Mouse (Mus musculus) neural tube, embryonic 11.5 days (tissue): Measurements from ENCODE around the gene Vmn1r196. TPM values are rescaled to one million over a fixed set of nuclear protein-coding genes. Genes with fewer than 3 reads are reported as not detected.

ENCODE experiments used
- ATAC-seq: fragments of 200-750 bp; cut with Nextera tagmentation; 2 replicates; pipeline ENCODE4 v1.8.0; 2017; ENCODE audit warnings: moderate number of reproducible peaks, mild to moderate bottlenecking, moderate TSS enrichment, moderate library complexity; ENCODE audit not compliant: insufficient read depth, low FRiP score, low TSS enrichment
- DNase-seq: peaks from one replicate; pipeline ENCODE4 v3.0.0-alpha.2; 2015; ENCODE audit warnings: low spot score
- H3K27ac ChIP-seq: fragments of 300-500 bp; sonication (generic); 2 replicates; pipeline ENCODE4 v1.5.1; 2014; ENCODE audit warnings: low read depth, mild to moderate bottlenecking, low read length
- H3K27me3 ChIP-seq: fragments of 300-500 bp; sonication (generic); 2 replicates; pipeline ENCODE4 v1.6.1; 2014; ENCODE audit warnings: mild to moderate bottlenecking, low read length, mixed read lengths; ENCODE audit not compliant: control insufficient read depth, insufficient read depth
- H3K36me3 ChIP-seq: fragments of 300-500 bp; sonication (generic); 2 replicates; pipeline ENCODE4 v1.6.1; 2014; ENCODE audit warnings: mild to moderate bottlenecking, low read length, moderate library complexity, mixed read lengths; ENCODE audit not compliant: control insufficient read depth, insufficient read depth
- H3K4me1 ChIP-seq: fragments of 300-500 bp; sonication (generic); 2 replicates; pipeline ENCODE4 v1.6.1; 2014; ENCODE audit warnings: low read length, mixed read lengths; ENCODE audit not compliant: control insufficient read depth, insufficient read depth
- H3K4me2 ChIP-seq: fragments of 300-500 bp; sonication (generic); 2 replicates; pipeline ENCODE4 v1.6.1; 2014; ENCODE audit warnings: low read depth, mild to moderate bottlenecking, moderate library complexity
- H3K4me3 ChIP-seq: fragments of 300-500 bp; sonication (generic); 2 replicates; pipeline ENCODE4 v1.5.1; 2014; ENCODE audit warnings: low read depth, low read length
- H3K9ac ChIP-seq: fragments of 300-500 bp; sonication (generic); 2 replicates; pipeline ENCODE4 v1.6.1; 2014; ENCODE audit warnings: mild to moderate bottlenecking, low read length
- H3K9me3 ChIP-seq: fragments of 300-500 bp; sonication (generic); 2 replicates; pipeline ENCODE4 v1.6.1; 2016; ENCODE audit warnings: low read length; ENCODE audit not compliant: control insufficient read depth
- WGBS: fragments of 180-500 bp; shearing (Covaris S2); extraction: QIAGEN DNeasy Blood & Tissue Kit; methylation state at CpG from one replicate; pipeline ENCODE4 v1.1.7; 2014; 5-methylcytosine and 5-hydroxymethylcytosine counted together
- polyA plus RNA-seq: library from polyadenylated mRNA; unstranded; fragments of >200 nt; fragmentation: Nextera tagmentation; extraction: Ambion mirVana; gene quantifications from 2 replicates; pipeline ENCODE4 v1.2.1, GENCODE M21; 2014

The Vmn1r196 gene
- polyA plus RNA-seq, 1 experiment from 2014 or later, result not detected

- Histone ChIP-seq H3K9me3 (no peaks in the 10 kb centered on the region), H3K36me3 (no peaks in the 10 kb centered on the region), H3K27ac (no peak within 1 kb of the TSS), H3K4me1 (no peaks in the 10 kb centered on the region), H3K4me3 (no peak within 1 kb of the TSS), H3K9ac (no peak within 1 kb of the TSS), H3K27me3 (no peaks in the 10 kb centered on the region), H3K4me2 (no peak within 1 kb of the TSS)
- ATAC-seq (no peak), DNase-seq (no peak)
These were observed 34.6 kb downstream of the Vmn1r196 start, which contains the start of gene Vmn1r197 for GRCm38 (mm10) chr13:22324289-22324688. Gene Vmn1r197, plus strand, starts transcription at chr13:22324589.

- ATAC-seq (no peak), DNase-seq (no peak)
- H3K4me2 ChIP-seq, result no peak overlapping the region
- H3K27ac ChIP-seq, result no peak overlapping the region
- no peaks in the 10 kb centered on the region for H3K36me3 ChIP-seq
- H3K4me1 ChIP-seq, result no peaks in the 10 kb centered on the region
- H3K9me3 ChIP-seq, result no peaks in the 10 kb centered on the region
- WGBS, result 74% methylated on average over 2 of the region's 2 CpGs
- no peak overlapping the region for H3K4me3 ChIP-seq
- no peak overlapping the region for H3K9ac ChIP-seq
- no peaks in the 10 kb centered on the region for H3K27me3 ChIP-seq
These were observed 43.5 kb downstream of the Vmn1r196 start for GRCm38 (mm10) chr13:22333269-22333668.

- no peak overlapping the region for H3K4me3 ChIP-seq
- ATAC-seq, result no peak
- H3K36me3 ChIP-seq, result no peaks in the 10 kb centered on the region
- no peaks in the 10 kb centered on the region for H3K27me3 ChIP-seq
- no peak overlapping the region for H3K4me2 ChIP-seq
- H3K4me1 ChIP-seq, result no peaks in the 10 kb centered on the region
- no peak overlapping the region for H3K27ac ChIP-seq
- H3K9me3 ChIP-seq, result no peaks in the 10 kb centered on the region
- DNase-seq, result no peak
- 87% methylated on average over 1 of the region's 1 CpGs for WGBS
- no peak overlapping the region for H3K9ac ChIP-seq
These were observed 45.8 kb downstream of the Vmn1r196 start for GRCm38 (mm10) chr13:22335565-22335964.

Other genes starting within 250 kb of the Vmn1r196 start
- 25.5 and 29.2 TPM in 2 replicates for gene Hist1h4i, start 248.6 kb upstream of the Vmn1r196 start, polyA plus RNA-seq
- gene Hist1h2ag, start 247.0 kb upstream of the Vmn1r196 start, polyA plus RNA-seq, result 51.6 and 61.4 TPM in 2 replicates
- gene Hist1h2bj, start 246.7 kb upstream of the Vmn1r196 start, polyA plus RNA-seq, result 12.4 and 13.1 TPM in 2 replicates
- gene Vmn1r188, start 205.5 kb upstream of the Vmn1r196 start, polyA plus RNA-seq, result not detected in 2 replicates
- not detected in 2 replicates for gene Vmn1r189, start 184.1 kb upstream of the Vmn1r196 start, polyA plus RNA-seq
- not detected in 2 replicates for gene Vmn1r191, start 106.0 kb upstream of the Vmn1r196 start, polyA plus RNA-seq
- not detected in 2 replicates for gene Vmn1r192, start 98.8 kb upstream of the Vmn1r196 start, polyA plus RNA-seq
- gene Vmn1r193, start 66.8 kb upstream of the Vmn1r196 start, polyA plus RNA-seq, result not detected in 2 replicates
- not detected in 2 replicates for gene Vmn1r194, start 45.7 kb upstream of the Vmn1r196 start, polyA plus RNA-seq
- not detected in 2 replicates for gene Vmn1r195, start 19.4 kb upstream of the Vmn1r196 start, polyA plus RNA-seq
- not detected in 2 replicates for gene Vmn1r197, start 34.7 kb downstream of the Vmn1r196 start, polyA plus RNA-seq
- gene Vmn1r198, start 60.4 kb downstream of the Vmn1r196 start, polyA plus RNA-seq, result not detected in 2 replicates
- not detected in 2 replicates for gene Vmn1r199, start 89.9 kb downstream of the Vmn1r196 start, polyA plus RNA-seq
- gene Vmn1r200, start 100.5 kb downstream of the Vmn1r196 start, polyA plus RNA-seq, result not detected in 2 replicates
- gene Vmn1r201, start 182.0 kb downstream of the Vmn1r196 start, polyA plus RNA-seq, result not detected in 2 replicates
- not detected in 2 replicates for gene Vmn1r202, start 215.5 kb downstream of the Vmn1r196 start, polyA plus RNA-seq
- gene Vmn1r203, start 228.2 kb downstream of the Vmn1r196 start, polyA plus RNA-seq, result not detected in 2 replicates